Mouse (Mus musculus): ENCODE measurements around the gene Hoxa11.

Hoxa11 gene

DNA sequence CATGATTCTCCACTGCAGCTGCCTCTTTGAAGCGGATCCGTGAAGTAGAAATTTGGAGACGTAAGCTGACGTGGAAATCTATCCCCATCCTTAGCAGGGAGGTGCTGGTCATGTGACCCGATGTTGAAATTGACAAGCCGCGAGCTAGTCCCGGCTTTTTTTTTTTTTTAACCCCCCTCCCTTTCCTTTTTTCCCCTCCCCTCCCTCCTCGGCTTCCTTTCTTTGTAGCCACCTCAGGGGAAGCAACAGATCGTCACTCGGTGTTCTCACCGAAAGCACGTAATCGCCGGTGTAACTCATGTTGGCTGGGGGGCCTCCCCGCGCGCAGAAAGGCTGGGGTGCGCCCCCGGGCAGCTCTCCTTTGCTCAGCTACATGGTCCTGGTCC, at the start of gene Hoxa11:
TSS of gene Hoxa11 (minus strand) at position 54 of the 386 bp plus-strand sequence.
- DNase-seq (ENCODE audit: extremely low spot score) = no peak

DNA sequence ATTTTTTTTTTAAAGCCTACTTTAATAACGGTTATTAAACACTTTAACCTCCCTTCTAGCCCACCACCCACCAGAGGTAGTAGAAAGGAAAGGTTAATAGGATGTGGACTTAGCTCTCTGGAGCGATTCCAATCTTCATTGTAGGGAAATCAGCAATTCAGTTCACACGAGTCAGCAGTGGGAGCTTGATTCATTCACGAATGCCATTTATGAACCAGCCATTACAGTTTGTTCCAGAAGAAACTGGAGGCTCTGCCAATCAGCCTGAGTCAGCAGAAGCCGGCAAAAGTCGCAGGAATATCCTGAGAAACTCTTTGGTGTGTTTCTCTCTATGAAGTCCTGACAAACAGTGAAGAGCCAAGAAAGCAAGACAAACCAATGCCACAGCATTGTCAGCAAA, 49.0 kb upstream of the Hoxa11 start:
- no peak for DNase-seq (ENCODE audit: extremely low spot score)

DNA sequence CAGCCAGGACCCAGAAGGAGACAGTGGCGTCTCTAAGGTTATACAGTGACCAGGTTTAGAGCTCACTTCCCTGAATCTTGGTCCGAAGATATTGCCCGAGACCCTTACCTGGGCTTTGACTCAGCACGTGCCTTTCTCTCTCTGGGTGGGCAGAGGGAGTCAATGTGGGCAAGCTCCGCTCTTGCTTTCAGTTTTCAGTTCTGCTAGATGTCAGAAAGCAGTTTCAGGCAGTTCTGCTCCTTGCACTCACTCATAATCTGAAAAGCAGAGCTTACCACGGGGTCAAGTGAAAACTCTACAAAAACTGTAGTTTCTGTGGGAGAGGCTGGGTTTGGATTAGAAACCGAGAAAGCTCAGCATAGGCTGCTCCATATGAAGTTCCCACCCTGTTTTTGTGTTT, 46.7 kb upstream of the Hoxa11 start:
- no peak for DNase-seq (ENCODE audit: extremely low spot score)

DNA sequence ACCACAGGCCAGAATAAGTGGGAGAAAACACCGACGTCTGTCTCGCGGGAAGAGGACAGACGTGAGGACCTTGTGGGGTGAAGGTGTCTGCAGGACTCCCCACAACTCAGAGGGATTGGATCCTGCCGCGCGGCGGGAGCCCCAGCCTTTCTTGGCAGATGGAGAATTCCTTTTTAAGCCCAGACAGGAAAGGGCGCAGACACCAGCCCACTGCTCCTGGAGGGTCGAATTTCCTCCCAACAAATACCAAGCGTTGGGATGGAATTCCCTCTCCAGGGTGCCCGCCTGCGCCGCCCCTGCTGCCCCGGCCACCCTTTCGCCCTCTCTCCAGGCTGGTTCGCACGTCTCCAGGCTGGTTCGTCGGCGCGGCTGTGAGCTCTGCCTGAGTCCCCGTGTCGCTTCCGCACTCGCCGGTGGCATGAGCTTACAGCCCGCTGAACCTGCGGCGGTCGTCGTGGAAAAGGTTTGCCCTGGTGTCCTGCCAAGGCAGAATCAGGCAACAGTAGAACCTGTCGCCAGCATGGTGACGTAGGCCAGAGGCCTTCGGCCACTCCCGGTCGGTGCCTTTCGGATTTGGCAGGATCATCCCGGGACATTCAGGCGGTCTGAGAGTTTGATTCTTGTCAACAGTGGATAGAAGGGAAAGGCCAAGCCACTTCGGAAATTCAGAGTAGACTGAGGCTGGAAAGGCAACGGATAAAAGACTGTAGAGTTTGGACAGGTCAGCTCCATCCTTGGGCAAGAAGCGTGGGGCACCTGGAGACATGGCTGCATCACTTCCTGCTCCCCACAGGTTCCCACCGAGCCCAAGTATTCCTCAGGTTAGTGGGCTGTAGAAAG, 45.6 kb upstream of the Hoxa11 start:
- DNase-seq (ENCODE audit: extremely low spot score) = peak; percentile 72

DNA sequence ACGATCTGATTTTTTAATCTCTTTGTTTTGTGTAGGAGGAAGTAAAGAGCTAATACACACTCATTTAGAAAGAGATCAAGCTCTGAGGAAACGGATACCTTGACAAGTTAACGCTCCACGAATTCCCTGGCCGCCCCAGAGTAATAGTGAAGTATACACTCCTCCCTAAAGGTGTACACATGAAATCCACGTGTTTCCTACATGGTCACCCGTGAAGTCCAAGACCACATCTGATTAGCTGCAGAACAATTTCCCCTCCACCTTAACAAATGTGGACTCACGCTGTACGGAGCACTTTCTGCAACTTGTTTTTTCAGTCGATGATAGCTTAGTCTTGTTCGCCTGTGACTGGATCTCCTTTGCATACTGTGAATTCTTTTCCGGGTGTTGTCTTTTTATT, 44.6 kb upstream of the Hoxa11 start:
- DNase-seq (ENCODE audit: extremely low spot score) = peak; percentile 22

DNA sequence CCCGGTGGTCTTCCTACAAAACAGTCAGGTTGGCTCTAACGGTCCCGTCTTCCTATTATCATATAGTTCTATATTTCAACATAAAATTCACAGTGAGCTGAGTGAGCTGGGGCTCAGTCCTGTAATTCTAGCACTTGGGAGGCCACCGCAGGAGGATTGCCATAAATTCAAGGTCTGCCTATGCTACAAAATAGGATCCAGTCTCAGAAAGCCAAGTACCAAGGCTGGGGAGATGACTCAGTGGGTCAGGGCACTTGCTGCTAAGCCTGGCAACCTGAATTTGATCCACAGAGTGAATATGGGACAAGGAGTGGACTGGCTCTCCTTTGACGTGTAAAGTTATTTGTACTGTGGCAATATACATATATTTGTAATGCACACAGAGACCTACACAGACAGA, 38.3 kb upstream of the Hoxa11 start:
- no peak for DNase-seq (ENCODE audit: extremely low spot score)

DNA sequence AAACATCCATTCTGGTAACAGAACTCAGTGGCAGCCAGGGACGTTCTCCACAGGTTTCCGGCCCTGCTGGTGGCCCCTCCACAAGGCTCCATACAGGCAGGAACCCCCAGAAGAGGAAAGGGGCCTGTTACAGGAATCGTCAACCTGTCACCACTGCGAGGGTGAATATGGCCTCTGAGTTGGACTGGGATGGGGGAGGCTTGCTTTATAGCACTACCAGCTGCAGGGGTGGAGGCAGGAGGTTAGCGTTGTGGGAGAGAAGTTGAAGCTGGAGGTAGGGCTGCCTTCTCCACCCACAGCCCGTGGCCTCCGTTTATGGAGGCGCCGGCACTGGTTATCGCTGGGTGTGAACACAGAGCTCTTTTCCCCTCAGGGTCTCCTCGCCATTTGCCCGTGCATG, 35.5 kb upstream of the Hoxa11 start:
- DNase-seq (ENCODE audit: extremely low spot score) = no peak

DNA sequence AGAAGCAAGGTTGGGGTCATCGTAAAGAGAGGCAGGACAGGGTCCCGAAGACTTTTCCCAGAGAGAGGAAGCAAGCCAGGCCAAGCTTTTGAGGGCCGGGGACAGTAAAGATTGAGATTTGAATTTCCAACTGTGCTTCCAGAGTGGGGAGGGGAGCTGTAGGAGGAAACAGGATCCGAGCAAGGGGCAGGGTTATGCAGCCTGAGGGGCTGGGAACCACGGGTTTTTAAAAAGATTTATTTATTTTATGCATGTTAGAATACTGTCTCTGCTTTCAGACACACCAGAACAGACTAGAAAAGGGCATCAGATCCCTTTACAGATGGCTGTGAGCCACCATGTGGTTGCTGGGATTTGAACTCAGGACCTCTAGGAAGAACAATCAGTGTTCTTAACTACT, 31.3 kb upstream of the Hoxa11 start:
- no peak for DNase-seq (ENCODE audit: extremely low spot score)

DNA sequence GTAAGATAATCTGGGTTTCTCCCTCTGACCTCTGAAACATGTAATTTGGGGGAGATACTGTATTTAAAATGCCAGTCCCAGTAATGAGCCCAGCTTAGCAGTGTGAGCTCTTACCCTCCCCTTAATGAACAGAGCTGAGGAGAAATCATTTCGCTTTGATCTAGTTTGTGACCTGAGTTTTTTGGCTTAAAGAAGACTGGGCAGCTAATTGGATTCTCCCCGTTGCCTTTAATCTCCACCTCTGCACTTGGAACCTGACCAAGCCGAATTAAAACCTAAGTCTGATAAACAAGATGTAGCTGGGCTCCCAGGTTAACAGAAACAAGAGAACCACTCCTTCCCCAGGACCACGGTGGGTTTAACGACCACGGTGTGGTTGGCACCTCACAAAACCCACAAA, 30.8 kb upstream of the Hoxa11 start:
- DNase-seq (ENCODE audit: extremely low spot score) = no peak

DNA sequence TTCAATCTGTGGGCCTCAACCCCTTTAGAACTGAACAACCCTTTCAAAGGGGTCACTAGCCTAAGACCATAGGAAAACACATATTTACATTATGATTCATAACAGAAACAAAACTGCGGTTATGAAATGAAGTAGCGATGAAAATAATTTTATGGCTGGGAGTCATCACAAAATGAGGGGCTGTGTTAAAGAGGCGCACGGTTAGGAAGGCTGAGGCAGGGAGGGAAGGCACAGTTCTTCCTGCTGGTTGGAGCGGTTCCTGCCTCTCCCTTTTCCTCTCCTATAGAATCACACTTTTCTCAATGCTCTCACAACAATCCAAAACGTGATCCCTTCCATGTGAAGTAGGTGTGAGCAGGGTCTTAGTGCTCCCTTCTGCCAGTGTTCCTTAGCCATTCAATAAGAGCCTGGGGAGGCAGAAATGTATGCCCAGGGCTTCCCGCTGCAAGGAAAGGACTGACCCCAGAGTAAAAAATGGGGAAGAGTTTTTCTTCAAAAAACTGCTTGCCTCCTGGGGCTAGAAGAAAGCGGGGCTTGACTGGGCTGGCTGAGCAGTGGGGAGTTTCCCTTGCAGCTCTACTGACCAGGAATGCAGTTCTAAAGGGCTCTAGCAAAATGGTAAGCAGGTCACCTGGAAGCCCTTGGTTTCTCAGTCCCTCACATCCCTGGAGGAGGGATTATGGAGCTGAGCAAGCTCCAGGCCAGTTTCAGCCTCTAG, 30.1 kb upstream of the Hoxa11 start:
- DNase-seq (ENCODE audit: extremely low spot score) = peak; percentile 20

DNA sequence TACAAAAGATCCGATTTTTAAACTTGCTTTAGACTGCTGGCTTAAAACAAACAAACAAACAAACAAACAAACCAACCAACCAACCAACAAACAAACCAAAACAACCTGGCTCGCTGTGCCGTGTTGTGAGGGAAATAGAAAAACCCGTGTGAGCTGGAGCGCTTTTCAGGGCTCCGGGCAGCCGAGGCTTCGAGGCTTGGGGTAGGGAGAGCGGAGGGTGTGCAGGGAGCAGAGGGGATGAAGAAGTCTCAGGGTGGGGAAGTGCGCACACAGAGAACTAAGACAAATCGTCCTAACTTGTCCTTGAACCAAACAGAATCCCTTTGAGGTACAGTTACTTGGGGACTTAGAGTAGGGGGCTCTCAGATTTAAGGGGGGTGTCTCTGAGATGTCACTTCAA, 29.0 kb upstream of the Hoxa11 start:
- DNase-seq (ENCODE audit: extremely low spot score) = peak; percentile 22

DNA sequence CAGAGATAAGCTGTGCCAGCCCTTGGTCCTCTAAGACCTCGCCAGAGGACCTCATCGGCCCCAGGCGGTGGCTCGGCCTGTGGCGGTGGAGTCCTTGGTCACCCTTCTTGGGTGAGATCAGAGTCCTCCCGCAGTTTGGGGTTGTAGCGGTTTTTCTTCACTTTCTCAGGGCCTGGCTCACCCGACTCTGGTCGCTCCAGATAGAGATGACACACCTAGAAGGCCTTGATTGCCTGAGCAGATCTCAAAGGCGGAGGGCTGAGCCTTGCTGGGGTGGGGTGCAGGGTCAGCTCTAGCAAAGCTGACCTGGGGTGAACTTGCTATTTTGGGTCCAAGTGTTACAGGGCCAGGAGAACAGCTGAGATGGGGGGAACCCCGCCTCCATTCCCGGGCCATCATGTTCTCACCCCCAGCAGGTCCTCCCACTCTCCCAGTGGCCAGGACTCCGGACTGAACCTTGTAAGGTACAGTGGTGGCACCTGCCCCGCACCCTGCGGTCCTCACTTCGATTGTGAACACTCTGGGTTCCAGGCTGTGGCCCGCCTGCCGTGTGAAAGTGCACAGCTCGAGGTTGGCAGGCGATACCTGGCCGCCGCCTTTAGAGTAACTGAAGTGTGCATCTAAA, 28.2 kb upstream of the Hoxa11 start:
- peak; percentile 64 for DNase-seq (ENCODE audit: extremely low spot score)

DNA sequence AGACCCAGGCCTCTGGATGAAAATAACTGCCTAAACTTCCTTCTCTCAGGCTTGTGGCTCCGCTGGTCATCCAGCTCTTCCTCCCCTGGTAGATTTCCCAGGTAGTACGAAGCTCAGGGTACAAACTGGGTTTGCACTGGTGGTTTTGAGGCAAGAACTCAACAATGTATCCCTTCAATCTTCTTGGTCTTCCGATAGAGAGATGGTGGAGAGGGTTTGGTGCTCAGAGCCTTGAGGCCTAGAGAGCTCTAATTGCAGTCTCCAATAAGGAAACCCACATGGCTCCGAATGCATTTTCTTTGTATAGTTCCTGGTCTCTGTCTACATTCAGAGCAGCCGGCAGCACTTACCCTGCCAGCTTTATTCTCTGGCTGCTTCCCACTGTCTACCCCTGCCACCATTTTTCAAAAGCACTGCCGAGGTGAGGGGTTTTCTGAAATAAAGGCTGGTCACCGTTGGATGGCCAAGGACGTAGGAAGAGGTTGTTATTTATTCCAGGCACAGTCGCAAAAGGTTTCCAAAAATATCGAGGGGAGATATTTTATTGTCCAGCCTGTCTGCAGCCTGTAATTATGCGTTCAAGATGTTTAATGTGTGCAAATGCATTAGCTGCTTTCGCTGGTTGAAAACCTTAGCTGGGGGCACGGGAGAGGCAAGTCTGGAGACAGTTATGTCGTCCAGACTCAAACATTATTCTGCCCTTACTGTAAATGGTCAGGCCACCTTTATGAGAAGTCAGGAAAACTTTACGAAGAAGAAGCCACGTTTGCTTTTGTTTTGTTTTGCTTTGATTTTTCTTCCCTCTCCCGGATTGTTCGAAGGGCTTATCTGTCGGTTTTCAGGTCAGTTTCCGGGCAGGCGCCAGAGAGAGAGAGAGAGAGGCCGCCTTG, 27.4 kb upstream of the Hoxa11 start:
- peak; percentile 32 for DNase-seq (ENCODE audit: extremely low spot score)

DNA sequence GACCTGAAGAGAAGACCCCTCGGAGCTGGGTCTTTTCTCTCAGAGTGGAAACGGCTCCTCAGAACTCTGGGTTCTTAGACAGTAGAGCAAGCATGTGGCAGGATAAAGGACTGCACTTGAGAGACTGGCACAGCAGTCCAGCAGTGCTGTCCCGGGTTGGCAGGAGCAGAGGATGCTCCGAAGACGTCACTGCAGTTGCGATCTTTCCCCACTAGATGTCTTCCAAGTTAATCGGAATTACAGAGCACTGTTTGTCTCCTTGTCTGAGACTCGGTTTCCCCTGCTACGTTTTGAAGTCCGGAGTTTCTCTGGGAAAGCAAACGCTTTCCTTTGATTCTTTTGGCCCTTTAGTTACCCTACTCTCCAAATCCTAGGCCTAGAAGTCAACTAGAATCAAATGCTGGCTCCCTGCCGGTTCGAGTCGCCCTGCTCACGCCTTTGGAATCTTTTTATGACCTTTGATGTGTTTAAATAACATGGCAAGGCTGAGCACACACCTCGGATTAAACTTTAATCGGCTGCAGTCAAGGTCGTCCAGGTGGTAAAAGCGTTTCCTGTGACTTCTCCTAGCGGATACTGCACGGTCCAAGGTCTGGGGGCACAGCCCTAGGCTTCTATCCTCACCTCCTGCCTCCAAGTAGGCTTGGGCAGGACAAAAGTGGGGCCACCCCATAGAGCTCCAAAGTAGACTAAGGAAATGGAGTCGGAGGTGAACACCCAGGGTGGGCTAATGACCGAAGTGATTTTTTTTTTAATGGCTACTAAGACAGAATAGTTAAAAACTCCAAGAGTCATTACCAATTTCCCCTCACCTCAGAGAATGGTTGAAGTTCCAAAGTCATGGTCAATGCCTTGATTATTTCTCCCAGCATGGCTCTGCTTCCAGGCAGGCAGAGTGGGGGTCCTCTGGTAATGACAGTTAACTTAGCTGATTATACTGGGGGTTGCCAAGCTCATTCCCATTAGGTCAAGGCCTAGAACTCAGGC, 25.2 kb upstream of the Hoxa11 start:
- DNase-seq (ENCODE audit: extremely low spot score) = peak; percentile 65

DNA sequence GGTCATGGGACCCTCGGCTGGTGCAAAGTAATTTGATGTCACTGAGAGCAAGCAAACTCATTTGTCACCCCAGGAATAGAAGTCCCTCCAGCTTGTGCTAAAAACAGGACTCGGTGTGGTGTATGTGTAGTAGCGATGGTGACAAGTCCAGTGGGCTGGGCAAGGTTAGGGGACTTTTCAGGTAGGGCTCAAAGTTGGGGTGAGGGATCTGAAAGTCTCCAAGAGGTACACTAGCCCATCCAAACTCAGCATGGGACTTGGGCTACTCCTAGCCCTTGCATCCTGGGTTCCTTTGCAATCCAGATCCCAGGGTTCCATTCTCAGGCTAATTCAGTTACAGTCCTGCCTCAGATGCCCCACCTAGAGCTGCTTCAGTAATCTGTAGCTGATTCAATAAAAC, 23.1 kb upstream of the Hoxa11 start:
- peak; percentile 30 for DNase-seq (ENCODE audit: extremely low spot score)

DNA sequence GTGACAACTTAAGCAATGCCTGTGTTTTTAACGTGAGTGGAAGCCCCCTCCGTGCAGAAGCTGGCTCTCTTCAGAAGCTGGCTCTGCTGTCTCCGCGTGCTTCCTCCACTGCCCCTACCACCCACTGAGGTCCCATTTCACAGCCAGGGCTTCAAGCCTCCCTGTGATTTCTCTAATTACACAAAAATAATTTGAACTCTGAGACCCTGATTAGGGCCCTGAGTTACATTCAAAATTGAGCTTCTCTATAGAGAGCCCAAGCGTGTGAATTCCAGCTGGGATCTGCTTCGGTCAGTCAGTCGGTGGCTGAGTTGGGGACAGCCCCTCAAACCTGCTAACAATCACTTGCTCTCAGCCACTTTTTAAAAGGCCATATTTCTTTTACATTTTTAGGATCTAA, 22.7 kb upstream of the Hoxa11 start:
- peak; percentile 25 for DNase-seq (ENCODE audit: extremely low spot score)

DNA sequence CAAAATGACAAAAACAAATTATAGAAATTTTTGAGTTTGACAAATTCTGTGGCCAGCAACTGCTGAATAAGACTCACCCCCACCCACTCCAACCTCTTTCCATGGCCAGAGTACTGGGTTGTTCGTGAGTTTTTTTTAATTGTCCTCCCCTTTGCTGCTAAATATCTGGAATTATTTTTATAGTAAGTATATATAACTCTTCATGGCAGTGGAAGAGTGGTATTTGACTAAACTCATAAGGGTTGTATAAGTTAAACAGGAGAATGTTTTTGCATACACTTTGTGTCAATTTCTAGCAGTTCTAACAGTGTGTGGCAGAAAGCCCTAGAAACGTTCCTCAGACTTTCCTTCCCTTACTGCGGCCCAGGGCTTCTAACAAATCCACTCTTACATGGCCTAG, 22.1 kb upstream of the Hoxa11 start:
- DNase-seq (ENCODE audit: extremely low spot score) = no peak

DNA sequence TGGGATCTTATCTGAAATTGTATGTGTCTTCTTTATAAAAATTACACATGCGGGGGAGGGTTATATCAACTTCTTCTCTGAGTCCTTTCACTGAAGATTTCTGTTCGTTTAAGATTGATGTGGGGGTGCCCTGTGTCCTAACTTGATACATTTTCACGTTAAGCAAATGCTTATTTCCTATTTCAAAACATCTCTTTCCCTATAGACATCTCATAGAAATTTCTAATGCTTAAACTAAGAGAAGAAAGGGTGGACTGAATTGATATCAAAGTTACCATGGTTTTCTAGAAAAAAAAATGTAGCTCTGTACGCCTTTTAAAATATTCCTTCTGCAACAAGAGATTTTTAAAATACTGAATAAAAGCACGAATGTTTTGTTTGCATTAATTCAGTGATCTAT, 21.6 kb upstream of the Hoxa11 start:
- DNase-seq (ENCODE audit: extremely low spot score) = peak; percentile 17

DNA sequence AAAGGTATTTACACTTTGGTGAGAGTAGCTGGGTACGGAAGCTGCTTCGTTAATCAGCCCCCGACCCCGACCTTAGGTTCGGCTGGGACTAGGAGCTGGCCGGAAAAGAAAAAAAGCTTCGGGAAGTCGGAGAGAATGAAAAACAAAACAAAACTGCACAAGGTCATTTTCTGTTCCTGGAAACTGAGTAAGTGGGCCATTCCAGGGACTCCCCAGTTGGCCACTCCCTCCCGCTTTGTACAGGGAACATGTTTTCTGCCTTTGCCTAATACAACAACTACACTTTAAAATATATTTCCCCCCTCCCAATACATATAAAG, 21.0 kb upstream of the Hoxa11 start:
- peak; percentile 53 for DNase-seq (ENCODE audit: extremely low spot score)

DNA sequence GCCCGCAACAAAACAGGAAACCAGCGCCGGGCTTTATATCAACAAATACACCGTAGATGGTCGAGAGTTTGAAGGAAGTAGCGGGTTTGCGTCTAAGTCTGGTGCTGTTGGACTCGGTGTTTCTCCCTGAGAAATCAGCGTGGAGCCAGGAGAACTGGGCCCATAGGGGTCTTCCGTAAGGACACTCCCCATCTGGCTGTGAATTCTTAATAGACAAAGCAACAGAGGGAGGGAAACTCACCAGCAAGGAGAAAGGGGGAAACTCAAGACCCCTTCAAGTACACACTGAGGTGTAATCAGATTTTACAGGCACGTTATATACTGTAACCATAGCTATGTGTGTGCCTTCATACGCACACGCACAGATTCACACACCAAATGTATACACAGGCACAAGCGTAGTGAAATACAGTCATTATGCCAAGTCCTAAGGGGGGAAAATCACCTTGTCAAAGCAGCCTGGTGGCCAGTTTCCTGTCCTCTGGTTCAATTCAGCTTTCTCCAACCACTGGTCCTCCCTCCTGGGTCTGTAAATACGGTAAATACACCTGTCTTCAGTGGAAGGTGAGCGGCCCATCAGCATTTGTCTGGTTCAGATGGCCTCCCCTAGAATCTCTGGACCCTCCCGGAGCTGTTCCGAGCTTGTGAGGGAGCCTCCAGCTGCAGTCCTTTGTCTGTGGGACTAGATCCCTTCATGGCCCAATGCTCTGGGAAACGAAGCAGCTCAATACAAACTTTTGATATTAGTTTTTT, 20.5 kb upstream of the Hoxa11 start:
- peak; percentile 54 for DNase-seq (ENCODE audit: extremely low spot score)
